Mouse (Mus musculus): Measurements from ENCODE around the gene Siah1a. TPM values are rescaled to one million over a fixed set of nuclear protein-coding genes. Genes with fewer than 3 reads are reported as not detected.

The Siah1a gene
- 29.4 and 30.4 TPM in 2 replicates for polyA plus RNA-seq (2015; fragmentation: Nextera tagmentation; extraction: Ambion mirVana)

DNA sequence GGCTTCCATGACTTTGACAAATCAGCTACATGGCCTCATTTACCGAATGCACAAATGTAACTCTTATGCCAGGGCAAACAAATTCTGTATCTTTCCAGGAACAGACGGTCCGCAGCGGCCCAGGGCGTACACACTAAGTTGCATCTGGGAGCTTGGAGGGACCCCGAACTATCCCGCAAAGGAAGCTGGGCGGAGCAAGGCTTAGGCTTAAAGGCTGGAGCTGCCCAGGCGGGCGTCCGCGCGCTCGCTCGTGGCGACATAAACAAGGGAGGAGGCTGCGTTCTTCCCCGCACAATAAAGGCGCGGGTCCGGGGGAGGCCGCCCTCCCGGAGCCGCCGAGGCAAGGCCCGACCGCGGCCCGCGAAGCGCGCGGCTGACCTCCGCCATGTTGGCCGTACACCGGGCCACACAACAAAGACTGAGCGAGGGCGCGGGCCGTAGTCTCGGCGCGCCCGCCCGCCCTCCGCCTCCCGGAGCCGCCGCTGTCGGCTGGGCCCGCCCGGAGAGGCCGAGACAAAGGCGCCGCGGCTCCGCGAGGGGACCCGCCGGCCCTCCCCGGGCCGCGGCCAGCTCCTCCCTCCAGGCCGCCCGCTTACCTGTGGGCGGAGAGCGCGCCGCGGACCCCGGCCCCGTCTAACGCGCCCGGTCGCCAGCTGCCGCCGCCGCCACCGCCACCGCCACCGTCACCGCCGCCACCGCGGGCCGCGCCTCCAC, at the start of gene Siah1a, which contains the start of gene Gm10638:
Gene Siah1a, minus strand, starts transcription at position 714 of the 714 bp plus-strand sequence.
Gene Gm10638, plus strand, starts transcription at position 479 of the 714 bp plus-strand sequence.

Other genes starting within 250 kb of the Siah1a start
- 0.17 and 0.23 TPM in 2 replicates for gene Abcc12, start 165.2 kb downstream of the Siah1a start, polyA plus RNA-seq (2015; fragmentation: Nextera tagmentation; extraction: Ambion mirVana)
- 50.0 and 58.3 TPM in 2 replicates for gene Lonp2, start 121.9 kb downstream of the Siah1a start, polyA plus RNA-seq (2015; fragmentation: Nextera tagmentation; extraction: Ambion mirVana)
- 7.0 and 7.3 TPM in 2 replicates for gene Gm10638, start 235 bp downstream of the Siah1a start, polyA plus RNA-seq (2015; fragmentation: Nextera tagmentation; extraction: Ambion mirVana)
- 4.3 and 4.8 TPM in 2 replicates for gene N4bp1, start 139.3 kb upstream of the Siah1a start, polyA plus RNA-seq (2015; fragmentation: Nextera tagmentation; extraction: Ambion mirVana)